Mouse (Mus musculus): ENCODE measurements at regions not wholly inside any gene's neighbourhood (a gene's known extent, or its start where the extent isn't known, plus 50 kb on each side); places are given as distances from the start of the nearest gene placed in this dataset.
"Not testable (repeated sequence)": the region's sequence is repeated elsewhere in the genome, so short reads cannot be mapped to it uniquely, and the experiment has no call there.

- peak; percentile 75 to 84 for DNase-seq
- intact Hi-C loops (cut with DNase I) = no loop called here
These were observed 174.7 kb upstream of the Serp2 start for GRCm38 (mm10) chr14:76731096-76731986.

DNA sequence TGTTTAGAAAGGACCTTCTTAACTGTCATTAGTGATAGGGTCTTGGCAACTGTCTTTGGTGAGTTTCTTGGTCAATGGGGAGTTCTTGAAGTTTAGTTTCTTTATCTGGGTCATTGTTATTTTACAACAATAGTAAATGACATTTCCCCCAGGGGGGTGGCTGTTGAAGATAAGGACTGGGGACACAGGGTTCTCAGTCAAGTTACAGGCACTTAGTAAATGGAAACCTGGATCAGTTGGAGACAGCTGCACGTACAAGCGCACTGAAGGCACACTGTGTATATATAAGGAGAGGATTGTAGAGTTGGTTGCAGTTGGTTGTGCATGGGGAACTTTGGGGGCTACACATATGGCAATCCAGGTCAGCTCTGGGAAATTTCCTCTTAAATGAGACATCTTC, 169.2 kb upstream of the Serp2 start:
- intact Hi-C loops (cut with DNase I) = no loop called here
- no peak for DNase-seq

DNA sequence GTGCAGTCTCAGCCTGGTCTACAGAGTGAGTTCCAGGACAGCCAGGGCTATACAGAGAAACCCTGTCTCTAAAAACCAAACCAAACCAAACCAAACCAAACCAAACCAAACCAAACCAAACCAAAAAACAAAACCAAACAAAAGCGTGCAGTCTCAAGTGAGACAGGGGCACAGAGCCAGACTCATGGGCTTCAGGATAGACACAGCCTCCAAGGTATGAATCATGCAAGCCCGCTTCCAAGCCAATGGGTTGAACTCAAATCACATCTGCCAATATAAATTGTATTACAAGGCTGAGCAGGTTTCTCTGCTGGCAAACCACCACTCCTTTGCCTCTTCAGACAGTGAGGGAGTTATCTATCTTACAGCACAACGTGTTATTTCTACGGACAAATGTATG, 168.5 kb upstream of the Serp2 start:
- intact Hi-C loops (cut with DNase I) = not testable (repeated sequence)
- DNase-seq = peak in 1 of 2 experiments; percentile 43

GRCm38 (mm10) chr14:76724826-76725225, 168.1 kb upstream of the Serp2 start:
- no peak for DNase-seq
- intact Hi-C loops (cut with DNase I) = no loop called here

GRCm38 (mm10) chr14:76724395-76724794, 167.7 kb upstream of the Serp2 start:
- intact Hi-C loops (cut with DNase I) = no loop called here

DNA sequence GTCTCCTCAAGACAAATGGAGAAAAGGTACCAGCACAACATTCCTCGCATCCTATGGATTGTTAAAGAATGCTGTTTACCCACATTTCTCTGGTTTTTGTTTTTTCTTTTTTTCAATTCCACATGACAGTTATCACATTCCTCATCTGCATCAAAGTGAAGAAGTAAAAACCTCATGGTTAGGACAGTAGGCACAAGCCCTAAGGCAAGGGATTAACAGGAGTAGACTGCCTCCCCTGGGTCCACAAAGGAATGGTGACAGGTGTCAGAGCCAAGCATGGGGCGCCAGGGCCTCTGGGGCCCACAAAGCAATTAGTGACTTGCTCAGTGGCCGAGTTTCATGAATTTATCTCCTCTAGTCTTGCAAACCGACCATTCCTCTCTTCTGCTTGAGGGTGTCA, 166.9 kb upstream of the Serp2 start:
- intact Hi-C loops (cut with DNase I) = no loop called here
- no peak for DNase-seq

More at GRCm38 (mm10) chr14:76724395-76724794, 167.7 kb upstream of the Serp2 start:
- no peak for DNase-seq

DNA sequence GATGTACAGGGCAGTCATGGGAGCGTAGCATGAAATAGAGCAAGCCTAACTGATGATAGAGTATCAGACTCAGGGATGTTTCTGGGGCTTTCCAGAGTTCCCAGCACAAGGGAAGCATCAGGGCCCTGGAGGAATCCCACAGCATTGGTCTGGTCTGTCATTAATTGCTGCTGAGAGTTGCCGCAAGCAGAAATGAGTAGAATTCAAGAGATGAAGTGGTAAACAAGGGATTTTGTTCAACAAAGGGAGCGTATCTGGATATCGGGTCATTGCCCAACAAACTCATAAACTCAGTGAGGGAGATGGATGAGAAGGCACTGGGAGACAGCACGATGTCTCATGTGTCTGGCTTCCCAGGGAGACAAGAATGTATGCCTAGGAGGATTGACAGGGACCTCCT, 165.6 kb upstream of the Serp2 start:
- intact Hi-C loops (cut with DNase I) = no loop called here

DNA sequence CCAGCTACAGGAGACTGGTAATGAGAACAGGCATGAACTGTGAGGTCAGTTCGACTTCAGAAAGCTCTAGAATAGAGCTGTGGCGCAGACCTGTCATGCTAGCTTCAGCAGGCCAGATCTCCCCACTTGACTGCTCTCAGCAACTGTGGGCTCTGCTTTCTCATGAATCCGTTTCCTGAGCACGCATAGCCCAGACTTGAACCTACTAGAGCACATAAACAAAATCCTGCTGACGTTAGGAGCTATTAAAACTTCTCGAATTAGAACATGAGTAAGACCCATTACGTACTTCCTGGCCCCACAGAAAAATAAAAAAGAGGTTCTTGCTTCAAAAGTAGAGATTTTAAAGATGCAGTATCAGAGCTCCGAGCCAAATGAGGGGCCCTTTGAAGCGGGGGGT, 165.1 kb upstream of the Serp2 start:
- intact Hi-C loops (cut with DNase I) = no loop called here
- DNase-seq = no peak

More for the DNA sequence above, 165.6 kb upstream of the Serp2 start:
- no peak for DNase-seq

DNA sequence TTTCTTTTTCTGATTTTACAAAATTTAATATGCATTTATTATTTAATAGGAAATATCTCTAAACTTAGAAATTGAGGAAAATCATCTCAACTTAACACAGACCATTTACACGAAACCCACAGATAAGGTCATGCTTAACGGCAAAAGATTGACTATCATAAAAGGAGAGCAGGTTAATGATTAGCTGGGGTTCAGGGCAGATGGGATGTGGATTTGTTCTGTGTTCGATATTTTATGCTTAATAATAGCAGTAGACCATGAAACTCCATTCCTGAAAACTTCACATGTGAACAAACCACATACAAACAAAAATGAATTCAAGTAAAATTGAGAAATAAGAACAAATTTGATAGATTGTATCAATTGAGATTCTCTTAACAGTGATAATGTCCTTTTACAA, 160.4 kb upstream of the Serp2 start:
- DNase-seq = no peak
- intact Hi-C loops (cut with DNase I) = no loop called here

- intact Hi-C loops (cut with DNase I) = no loop called here
- DNase-seq = peak; percentile 56 to 61
These were observed 158.0 kb upstream of the Serp2 start for GRCm38 (mm10) chr14:76714727-76715126.

DNA sequence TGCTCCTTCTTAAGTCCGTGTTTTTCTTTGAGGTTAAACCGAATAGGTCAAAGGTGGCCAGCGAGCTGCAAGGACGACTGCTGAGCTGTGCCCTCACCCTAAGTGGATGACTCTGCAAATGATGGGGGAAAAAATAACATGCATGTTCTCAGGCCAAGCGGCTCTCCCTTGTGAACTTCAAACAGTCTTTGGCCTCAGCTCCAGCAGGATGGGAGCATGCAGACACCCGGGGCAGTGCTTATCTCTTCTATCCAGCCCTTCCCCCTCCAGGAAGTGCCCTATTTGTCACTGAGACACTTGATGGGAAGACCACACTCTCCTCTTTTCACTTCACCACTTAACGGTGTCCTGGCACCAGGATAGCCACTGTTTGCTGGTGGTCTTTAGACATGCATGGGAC, 157.3 kb upstream of the Serp2 start:
- intact Hi-C loops (cut with DNase I) = no loop called here
- no peak for DNase-seq

DNA sequence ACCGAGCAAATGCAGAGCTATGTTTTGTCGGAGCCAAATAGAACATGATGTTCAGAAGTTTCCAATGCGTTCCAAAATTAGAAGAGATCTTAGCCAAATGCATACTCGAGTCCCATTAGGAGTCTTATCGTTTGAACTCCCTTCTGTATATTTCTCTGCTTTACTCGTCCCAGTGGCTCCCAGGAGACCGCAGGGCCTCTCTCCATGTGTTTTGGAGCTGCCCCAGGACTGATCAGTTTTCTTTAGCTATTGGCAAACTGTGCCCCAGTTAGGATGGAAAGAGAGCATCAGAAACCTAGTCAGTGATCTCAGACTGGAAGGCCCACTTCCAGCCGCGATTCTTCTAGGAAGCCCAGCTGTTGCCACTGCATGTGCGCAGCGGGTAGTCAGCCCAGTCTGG, 152.0 kb upstream of the Serp2 start:
- peak; percentile 55 to 68 for DNase-seq
- intact Hi-C loops (cut with DNase I) = no loop called here

DNA sequence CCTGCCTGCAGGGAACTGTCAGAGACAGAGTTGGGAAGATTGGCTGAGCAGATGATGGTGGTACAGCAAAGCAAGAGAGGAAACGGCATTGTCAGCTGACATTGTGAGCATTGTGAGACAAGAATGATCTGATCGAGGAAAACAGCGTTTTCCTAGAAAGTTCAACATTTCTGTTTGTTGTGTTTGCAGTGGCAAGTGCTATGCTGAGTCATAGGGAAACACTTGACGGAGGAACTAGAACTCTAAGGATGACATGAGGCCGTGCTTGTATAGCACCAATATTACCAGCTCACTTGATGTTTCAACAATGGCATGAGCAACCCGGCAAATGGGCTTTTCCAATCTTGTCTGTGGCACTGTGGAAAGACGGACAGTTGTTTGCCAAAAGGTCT, 146.7 kb upstream of the Serp2 start:
- intact Hi-C loops (cut with DNase I) = no loop called here
- no peak for DNase-seq

DNA sequence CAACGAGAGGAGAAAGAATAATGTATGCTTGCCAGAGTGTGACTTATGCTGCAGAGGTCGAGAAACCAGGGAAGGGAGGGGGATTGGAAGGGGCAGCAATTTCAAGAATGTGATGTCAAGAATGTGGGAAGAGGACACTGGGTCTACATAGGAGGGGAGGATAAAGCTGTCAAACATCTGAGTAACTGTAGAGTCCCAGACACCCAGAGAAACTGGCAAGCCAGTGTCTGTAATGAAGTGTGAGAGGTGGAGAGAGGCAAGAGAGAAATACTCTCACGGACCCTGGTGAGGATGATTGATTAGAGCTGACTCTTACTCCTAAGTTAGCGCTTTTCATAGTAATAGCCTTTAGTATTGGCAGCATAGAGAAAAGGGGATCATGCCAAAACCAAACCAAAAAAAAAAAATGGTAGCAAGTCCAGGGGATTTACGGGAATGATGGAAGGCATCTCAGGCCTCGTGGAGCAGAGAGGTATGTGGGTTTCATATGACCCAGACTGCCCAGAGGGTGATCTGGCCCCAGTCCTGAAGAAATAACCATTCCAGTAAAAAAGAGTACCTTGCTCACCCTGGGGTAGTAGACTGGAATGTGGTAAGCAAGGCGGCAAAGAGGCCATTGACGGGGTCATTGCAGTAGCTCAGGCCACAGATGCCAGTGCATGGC, 146.2 kb upstream of the Serp2 start:
- DNase-seq = no peak
- intact Hi-C loops (cut with DNase I) = no loop called here

GRCm38 (mm10) chr14:76701911-76702708, 145.4 kb upstream of the Serp2 start:
- no peak for DNase-seq
- intact Hi-C loops (cut with DNase I) = no loop called here

DNA sequence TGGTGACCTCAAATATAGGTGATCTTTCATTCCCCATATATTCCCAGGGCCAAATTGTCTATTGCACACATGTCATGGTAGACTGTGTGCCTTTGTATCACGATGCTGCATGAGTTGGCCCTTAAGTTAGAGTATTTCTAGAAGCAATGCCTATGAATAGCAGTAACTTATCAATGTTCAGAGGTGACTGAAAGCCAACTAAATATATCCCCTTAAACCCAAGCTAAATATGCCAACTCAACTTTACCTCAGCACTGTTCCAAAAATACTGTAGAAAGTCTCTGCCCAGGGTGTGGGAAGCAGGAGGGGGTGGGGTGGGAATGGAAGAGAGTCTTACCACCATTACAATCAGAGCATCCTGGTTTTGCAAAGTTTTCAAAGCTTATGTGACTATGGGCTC, 144.6 kb upstream of the Serp2 start:
- no peak for DNase-seq

DNA sequence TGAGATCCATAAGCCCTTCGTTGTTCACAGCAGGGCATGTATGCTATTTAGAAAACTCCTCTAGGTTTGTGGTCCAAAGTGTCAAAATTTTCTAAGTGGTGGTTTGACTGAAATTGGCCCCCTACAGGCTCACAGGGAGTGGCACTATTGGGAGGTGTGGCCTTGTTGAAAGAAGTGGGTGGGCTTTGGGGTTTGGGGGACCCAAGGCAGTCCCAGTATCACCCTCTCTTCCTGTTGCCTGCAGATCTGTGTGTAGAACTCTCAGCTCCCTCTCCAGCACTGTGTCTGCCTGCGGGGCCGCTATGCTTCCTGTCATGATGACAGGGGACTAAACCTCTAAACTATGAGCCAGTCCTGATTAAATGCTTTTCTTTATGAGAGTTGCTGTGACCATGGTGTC, 144.1 kb upstream of the Serp2 start:
- intact Hi-C loops (cut with DNase I) = no loop called here
- DNase-seq = no peak

More for the DNA sequence above, 144.6 kb upstream of the Serp2 start:
- intact Hi-C loops (cut with DNase I) = no loop called here

- intact Hi-C loops (cut with DNase I) = no loop called here
- no peak for DNase-seq
These were observed 143.5 kb upstream of the Serp2 start for GRCm38 (mm10) chr14:76700190-76700589.

- no peak for DNase-seq
- intact Hi-C loops (cut with DNase I) = loop anchor here (5.0 to 10.0 kb wide), 2 partner anchors 67 to 176 kb away; no protein-coding TSS in a partner anchor
These were observed 142.2 kb upstream of the Serp2 start for GRCm38 (mm10) chr14:76698718-76699402.

DNA sequence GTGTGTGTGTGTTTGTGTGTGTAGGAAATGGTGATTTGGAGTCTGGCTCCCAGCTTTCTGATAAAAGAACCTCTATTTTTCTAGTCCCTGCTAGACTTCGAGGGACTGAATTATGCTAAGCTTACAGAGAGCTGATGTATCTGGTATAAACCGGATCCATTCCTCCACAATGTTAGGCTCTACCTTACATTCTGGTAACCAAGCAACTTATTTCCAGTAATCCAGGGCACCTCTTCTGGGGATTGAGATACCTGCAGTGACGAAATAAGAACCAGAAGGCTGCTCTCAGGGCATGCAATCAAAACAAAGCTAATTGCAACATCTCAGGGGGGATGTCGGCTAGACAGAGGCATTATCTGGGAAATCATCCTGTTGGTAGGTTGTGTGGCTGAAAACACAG, 140.0 kb upstream of the Serp2 start:
- no peak for DNase-seq
- intact Hi-C loops (cut with DNase I) = loop anchor here (5.0 to 10.0 kb wide), 2 partner anchors 64 to 178 kb away; no protein-coding TSS in a partner anchor
